Mouse (Mus musculus): ENCODE measurements around the gene Fam213a. TPM values are rescaled to one million over a fixed set of nuclear protein-coding genes. Genes with fewer than 3 reads are reported as not detected.

Gene Fam213a
- total and polyA plus RNA-seq, 2 experiments from 2014 or later: 35.3 to 118 TPM

DNA sequence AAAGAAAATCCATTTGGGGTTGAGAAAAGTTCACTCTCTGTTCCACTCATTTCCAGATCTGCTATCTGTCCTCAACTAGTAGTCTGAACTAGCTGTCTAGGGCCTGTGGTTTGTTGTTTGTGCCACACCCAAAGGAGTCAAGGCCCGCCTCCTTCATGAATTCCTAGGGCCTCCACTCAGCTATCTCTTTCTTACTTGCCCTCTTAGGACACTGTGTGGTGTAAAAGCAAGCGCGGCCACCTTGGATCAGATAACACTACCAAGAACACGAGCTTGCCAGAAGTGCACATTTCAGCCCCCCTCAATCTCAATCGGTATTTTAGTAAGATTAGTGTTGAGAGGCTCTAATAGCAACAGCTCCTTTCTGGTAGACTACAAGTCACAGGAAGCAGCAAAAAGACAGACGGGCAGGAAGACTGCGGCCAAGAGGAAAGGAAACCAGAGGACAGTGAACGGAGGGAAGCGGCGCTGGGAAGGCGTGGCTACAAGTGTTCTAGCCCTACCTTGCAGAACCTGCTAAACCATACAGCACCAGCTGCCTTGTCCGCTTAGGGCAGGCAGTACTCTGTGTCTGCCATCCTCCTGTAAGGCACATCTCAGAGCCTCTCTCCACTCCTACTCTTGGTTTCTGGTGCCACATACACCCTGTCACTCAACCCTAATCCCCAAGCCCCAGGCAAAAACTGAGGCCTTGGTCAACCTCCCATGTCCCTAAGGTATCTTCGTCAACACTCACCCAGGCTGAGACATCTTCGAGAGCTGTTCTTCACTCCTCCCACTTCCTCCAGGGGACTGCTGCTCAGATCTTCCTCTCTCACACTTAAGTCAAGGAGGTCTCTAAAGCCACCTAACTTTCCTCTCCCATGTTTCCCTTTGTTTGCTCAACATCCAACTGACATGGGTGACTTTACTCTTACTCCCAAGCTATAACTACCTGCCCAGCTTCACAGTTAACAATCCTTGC lies 65.9 kb downstream of the Fam213a start:
- Histone ChIP-seq H3K9me3 (ENCODE audit: low read length) (no peaks in the 10 kb centered on the region), H3K27ac (no peak overlapping the region), H3K36me3 (ENCODE audit: insufficient read depth, low read length) (no peaks in the 10 kb centered on the region), H3K4me1 (ENCODE audit: insufficient read depth, low read length) (peaks cover 14% of the 10 kb centered on the region; the same call in 1 of the 2 replicates), H3K4me3 (ENCODE audit: low read length) (no peak overlapping the region), H3K9ac (replicated peaks; ENCODE audit: low read length) (no peak overlapping the region), H3K27me3 (ENCODE audit: insufficient read depth, low read length) (no peaks in the 10 kb centered on the region), H3K4me2 (ENCODE audit: low read depth, low read length) (no peak overlapping the region)
- ATAC-seq: no peak
- no peak for TF ChIP-seq CTCF (IDR thresholded peaks at IDR 0.05; ENCODE audit: low read depth)
- WGBS: 87% methylated on average over 14 of the region's 14 CpGs
- no peak for DNase-seq (ENCODE audit: low spot score)

DNA sequence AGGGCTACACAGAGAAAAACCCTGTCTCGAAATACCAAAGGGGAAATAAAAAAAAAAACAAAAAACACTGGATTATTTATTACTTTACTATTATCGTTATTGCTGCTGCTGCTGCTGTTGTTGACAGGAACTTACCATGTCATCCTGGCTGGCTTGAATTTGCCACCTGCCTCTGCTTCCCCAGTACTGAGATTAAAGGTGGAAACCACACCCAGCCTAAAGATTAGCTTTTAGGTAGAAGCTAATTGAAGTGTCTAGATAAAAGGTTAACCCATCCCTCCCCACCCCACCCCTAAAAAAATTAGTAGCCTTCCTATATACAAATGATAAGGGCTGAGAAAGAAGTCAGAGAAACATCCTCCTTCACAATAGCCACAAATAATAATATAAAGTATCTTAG lies 69.8 kb downstream of the Fam213a start:
- Histone ChIP-seq H3K9me3 (ENCODE audit: low read length) (no peaks in the 10 kb centered on the region), H3K4me2 (ENCODE audit: low read depth, low read length) (no peak overlapping the region), H3K27me3 (ENCODE audit: insufficient read depth, low read length) (no peaks in the 10 kb centered on the region), H3K4me1 (ENCODE audit: insufficient read depth, low read length) (no peaks in the 10 kb centered on the region), H3K9ac (replicated peaks; ENCODE audit: low read length) (no peak overlapping the region), H3K4me3 (ENCODE audit: low read length) (no peak overlapping the region), H3K27ac (no peak overlapping the region), H3K36me3 (ENCODE audit: insufficient read depth, low read length) (no peaks in the 10 kb centered on the region)
- DNase-seq (ENCODE audit: low spot score): no peak
- 94% methylated on average over 2 of the region's 2 CpGs for WGBS
- TF ChIP-seq CTCF (IDR thresholded peaks at IDR 0.05; ENCODE audit: low read depth): no peak
- no peak for ATAC-seq

Other genes with a start within 250 kb of the Fam213a start
- 1.8 and 2.6 TPM in 2 replicates for gene Sh2d4b, start 120.5 kb downstream of the Fam213a start, total RNA-seq (2014; rRNA removed)
- gene Sh2d4b, start 120.5 kb downstream of the Fam213a start, polyA plus RNA-seq (2015; fragmentation: Nextera tagmentation; extraction: Ambion mirVana): 0.54 and 0.63 TPM in 2 replicates
- 38.2 and 39.2 TPM in 2 replicates for gene Tspan14, start 47.0 kb downstream of the Fam213a start, total RNA-seq (2014; rRNA removed)
- gene Tspan14, start 47.0 kb downstream of the Fam213a start, polyA plus RNA-seq (2015; fragmentation: Nextera tagmentation; extraction: Ambion mirVana): 30.4 and 35.2 TPM in 2 replicates
- gene Dydc2, start 55.4 kb upstream of the Fam213a start, total RNA-seq (2014; rRNA removed): not detected in 2 replicates
- 0.96 and 1.6 TPM in 2 replicates for gene Dydc2, start 55.4 kb upstream of the Fam213a start, polyA plus RNA-seq (2015; fragmentation: Nextera tagmentation; extraction: Ambion mirVana)
- gene Dydc1, start 59.1 kb upstream of the Fam213a start, total RNA-seq (2014; rRNA removed): not detected in 2 replicates
- 0.43 TPM in 1 of 2 replicates, not detected in the other for gene Dydc1, start 59.1 kb upstream of the Fam213a start, polyA plus RNA-seq (2015; fragmentation: Nextera tagmentation; extraction: Ambion mirVana)
- gene Mat1a, start 91.2 kb upstream of the Fam213a start, total RNA-seq (2014; rRNA removed): 0.29 TPM in 1 of 2 replicates, not detected in the other
- not detected in 2 replicates for gene Mat1a, start 91.2 kb upstream of the Fam213a start, polyA plus RNA-seq (2015; fragmentation: Nextera tagmentation; extraction: Ambion mirVana)
- not detected in 2 replicates for gene Sftpa1, start 118.0 kb upstream of the Fam213a start, total RNA-seq (2014; rRNA removed)
- gene Sftpa1, start 118.0 kb upstream of the Fam213a start, polyA plus RNA-seq (2015; fragmentation: Nextera tagmentation; extraction: Ambion mirVana): not detected in 2 replicates
- not detected in 2 replicates for gene Mbl1, start 137.7 kb upstream of the Fam213a start, total RNA-seq (2014; rRNA removed)
- gene Mbl1, start 137.7 kb upstream of the Fam213a start, polyA plus RNA-seq (2015; fragmentation: Nextera tagmentation; extraction: Ambion mirVana): not detected in 2 replicates
- not detected in 2 replicates for gene Sftpd, start 171.4 kb upstream of the Fam213a start, total RNA-seq (2014; rRNA removed)
- not detected in 2 replicates for gene Sftpd, start 171.4 kb upstream of the Fam213a start, polyA plus RNA-seq (2015; fragmentation: Nextera tagmentation; extraction: Ambion mirVana)